Mouse (Mus musculus): ENCODE measurements around the gene Gm42688.
"Not testable (repeated sequence)": the region's sequence is repeated elsewhere in the genome, so short reads cannot be mapped to it uniquely, and the experiment has no call there.

DNA sequence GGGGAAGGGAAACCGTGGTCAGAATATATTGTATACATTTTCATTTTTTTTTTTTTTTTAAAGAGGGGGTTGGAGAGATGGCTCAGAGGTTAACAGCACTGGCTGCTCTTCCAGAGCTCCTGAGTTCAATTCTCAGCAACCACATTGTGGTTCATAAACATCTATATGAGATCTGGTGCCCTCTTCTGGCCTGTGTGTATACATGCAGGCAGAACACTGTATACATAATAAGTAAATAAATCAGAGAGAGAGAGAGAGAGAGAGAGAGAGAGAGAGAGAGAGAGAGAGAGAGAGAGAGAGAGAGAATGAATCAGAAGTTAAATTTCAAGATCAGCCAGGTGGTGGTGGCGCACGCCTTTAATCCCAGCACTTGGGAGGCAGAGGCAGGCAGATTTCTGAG is 58.0 kb downstream of the Gm42688 start:
- TF ChIP-seq CTCF (IDR thresholded peaks at IDR 0.05), result peak; percentile 75
- not testable (repeated sequence) for TF ChIP-seq EP300 (IDR thresholded peaks at IDR 0.05)
